Mouse (Mus musculus): ENCODE results near the gene Tmem208.

Gene Tmem208

DNA sequence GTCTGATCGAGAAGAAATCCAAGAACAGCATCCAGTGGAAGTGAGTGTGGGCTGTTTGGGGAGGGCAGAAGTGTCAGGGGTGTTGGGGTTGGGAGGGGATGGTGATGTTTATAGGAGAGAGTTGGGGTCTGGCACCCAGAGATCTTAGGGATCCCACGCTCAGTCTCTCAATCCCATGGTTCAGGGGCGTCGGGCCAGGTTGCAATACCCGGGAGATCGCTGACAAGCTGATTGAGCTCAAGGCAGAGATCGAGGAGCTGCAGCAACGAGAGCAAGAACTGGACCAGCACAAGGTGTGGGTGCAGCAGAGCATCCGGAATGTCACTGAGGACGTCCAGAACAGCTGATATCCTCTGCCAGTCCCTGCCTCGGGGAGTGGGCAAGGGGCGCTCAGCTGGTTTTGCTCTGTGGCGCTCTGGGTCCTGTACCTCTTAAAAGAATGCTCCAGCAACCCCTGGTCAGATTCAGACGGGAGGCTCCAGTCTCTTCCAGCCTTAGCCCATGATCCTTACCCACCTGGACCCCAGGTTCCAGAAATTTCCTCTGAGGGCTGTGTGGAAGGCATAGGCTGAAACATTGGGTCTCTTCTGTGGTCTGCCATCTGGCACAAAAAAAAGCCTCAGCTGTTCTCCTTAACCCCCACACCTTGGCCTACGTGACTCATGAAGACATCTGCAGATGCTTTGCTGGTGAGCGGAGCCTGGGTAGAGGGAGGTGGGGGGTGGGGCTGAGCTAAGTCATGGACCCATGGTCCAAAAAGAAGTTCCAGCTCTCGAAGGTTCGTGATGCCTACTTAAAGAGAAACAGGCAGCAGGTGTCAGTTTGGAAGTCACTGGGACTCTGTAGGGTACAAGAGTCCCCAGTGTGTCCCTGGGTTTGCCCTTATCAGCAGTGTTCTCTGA is 27.6 kb upstream of the Tmem208 start:
- no peak for DNase-seq (ENCODE audit: low spot score in 2 of 2)

DNA sequence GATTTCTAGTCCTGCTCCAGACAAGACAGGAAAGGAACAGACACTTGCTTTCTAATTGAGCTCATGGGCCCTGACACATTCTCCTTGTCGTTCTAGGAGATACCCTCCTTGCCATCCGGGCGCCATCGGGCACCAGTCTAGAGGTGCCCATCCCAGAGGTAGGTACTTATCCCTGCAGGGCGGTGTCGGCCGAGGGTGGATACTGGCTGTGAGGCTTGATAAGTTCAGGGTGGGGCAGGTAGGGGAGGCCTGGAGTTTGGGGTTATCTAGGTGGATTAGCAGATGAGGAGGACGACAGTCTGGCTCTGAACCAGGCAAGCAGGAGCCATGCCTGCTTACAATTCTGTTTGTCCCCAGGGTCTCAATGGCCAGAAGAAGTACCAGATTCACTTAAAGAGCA is 26.2 kb upstream of the Tmem208 start:
- DNase-seq (ENCODE audit: low spot score in 2 of 2), result no peak

DNA sequence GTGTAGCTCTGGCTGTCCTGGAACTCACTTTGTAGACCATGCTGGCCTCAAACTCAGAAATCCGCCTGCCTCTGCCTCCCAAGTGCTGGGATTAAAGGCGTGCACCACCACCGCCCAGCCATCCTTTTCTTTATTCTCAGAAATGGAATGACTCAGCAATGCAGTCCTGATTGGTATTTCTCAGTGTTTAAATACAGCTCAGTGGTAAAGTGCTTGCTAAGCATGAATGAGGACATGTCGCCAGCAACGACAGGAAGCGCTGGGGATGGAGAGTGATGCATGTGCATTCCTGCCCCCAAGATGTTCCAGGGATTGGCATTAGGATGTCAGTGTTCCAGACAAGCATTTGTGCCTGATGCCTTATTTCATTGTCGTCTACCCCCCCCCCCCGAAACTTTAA is 22.8 kb upstream of the Tmem208 start:
- no peak for DNase-seq (ENCODE audit: low spot score in 2 of 2)

DNA sequence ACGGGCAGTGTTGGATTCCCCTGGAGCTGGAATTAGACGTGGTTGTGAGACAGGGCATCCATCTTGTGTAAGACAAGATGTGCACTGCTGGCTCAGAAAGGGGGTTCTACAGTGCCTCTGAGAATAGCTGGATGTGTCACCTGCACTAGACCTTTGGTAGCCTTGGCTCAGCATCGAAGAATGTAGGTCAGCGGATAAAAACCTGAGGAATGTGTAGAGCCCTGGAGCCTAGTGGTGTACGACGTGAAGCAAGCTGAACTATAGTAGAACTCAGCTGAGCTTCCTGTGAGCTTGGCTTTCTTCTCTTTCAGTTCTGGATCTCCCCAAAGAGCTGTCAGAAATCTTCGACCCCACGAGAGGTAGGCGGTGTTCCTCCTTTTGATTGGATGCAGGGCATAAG is 22.3 kb upstream of the Tmem208 start:
- DNase-seq (ENCODE audit: low spot score in 2 of 2), result no peak

DNA sequence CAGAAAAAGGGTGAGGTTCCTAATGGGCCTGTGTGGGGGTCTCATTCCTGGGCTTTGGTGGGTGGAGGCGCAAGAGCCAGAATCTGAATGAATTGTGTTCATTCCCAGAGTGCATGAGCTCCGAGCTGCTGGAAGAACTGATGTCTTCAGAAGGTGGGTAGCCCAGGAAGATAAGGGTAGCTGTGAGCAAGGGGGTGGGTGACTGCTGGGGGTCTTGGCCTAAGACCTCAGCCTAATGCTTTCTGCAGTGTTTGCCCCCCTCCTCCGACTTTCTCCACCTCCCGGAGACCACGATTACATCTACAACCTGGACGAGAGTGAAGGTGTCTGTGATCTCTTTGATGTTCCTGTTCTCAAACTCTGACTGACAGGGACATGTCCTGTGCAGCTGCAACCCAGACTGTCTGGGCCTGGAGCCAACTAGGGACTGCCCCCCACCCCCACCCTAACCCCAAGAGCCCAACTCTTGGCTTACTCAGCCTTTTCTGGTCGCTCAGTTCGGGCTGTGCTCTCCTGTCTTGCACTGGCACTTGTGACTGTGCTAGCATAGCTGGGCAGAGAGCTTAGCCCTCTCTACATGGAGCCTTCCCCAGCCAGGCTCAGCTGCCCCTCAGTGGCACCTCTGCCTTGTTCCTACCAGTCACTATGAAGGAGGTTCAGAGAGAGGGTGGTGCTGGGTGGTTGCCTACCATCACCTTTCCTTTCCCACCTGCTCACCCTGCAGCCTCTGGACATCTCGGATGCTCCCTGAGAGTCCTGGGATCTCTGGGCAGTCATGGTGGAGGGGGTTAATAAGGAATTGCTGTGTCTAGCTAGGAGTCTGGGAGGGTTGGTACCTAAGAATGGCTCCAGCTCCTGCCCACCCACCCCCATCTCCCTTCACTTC is 21.6 kb upstream of the Tmem208 start:
- no peak for DNase-seq (ENCODE audit: low spot score in 2 of 2)

DNA sequence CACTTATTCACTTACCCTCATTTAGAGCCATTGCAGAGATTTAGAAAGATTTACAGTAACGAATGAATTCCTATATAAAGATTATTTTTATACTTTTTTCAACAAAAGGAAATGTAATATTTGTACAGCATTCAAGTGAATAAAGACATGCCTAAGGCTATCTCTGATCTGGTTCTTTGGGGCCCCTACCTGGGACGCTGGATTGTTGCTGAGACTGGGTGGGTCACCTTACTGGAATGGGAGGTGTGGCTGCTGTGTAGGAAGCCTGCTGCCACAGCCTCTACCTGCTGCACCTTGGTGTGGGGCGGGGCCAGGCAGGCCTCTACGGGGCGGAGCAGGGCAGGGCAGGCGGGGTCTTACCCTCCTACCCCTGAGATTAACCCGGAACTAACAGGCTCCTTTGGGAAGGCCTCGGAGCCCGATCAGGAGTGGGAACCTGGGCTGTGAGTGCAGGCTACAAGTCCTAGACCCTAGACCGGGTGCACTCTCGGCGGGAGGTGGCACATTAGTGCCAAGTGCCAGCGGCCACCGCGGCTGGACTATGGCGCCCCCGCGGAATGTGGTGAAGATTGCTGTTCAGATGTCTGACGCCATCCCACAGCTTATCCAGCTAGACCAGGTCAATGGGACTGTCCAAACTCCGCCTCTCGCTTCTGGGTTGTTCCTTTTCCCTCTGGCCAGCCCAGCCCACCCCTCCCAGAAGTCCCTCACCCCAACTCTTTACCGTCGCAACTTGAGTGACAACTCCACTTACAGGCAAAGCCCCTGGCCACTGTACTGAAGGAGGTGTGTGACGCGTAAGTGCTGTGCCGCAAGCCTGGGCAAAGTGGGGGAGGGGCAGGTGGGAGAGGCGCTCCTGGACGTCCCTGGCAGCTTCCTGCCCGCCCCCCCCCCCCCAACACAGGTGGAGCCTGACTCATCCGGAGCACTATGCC is 20.7 kb upstream of the Tmem208 start, which contains the start of gene Elmo3:
TSS of gene Elmo3 (plus strand) at position 391 of the 935 bp plus-strand sequence.
- DNase-seq (ENCODE audit: low spot score in 2 of 2), result no peak

DNA sequence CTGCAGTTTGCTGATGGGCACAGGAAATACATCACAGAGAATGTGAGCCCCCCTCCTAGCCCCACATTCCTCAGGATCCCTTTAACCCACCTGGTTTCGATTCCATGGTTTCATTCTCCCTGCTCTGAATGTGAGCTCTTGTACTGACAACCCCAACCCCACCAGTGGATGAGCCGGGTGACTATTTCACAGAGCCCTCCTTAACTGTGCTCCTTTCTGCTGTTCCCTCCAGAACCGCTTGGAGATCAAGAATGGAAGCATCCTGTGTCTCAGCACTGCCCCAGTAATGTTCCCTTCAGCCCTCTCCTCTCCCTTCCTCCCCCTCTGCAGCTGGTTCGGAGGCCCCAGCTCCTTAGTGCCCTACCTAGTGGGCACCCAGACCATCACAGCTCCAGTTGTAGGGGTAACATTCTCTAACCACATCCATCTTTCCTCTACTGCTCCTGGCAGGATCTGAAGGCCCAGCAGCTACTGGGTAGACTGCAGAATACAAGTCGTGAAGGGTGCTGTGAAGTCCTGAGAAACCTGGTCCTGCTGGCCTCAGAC is 19.9 kb upstream of the Tmem208 start:
- DNase-seq (ENCODE audit: low spot score in 2 of 2), result no peak

DNA sequence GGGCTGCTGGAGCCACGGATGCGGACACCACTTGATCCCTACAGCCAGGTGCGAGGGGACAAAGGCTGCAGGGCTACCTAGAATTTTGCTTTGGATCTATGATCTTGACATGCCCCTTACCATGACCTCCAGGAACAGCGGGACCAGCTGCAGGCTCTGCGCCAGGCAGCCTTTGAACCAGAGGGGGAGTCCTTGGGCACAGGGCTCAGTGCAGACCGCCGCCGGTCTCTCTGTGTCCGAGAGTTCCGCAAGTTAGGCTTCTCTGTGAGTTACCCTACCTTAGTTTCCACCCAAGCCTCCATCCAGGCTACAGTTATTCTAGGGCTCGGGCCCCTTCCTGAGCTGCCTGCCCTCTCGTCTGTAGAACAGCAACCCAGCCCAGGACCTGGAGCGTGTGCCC is 18.5 kb upstream of the Tmem208 start:
- DNase-seq (ENCODE audit: low spot score in 2 of 2), result no peak

DNA sequence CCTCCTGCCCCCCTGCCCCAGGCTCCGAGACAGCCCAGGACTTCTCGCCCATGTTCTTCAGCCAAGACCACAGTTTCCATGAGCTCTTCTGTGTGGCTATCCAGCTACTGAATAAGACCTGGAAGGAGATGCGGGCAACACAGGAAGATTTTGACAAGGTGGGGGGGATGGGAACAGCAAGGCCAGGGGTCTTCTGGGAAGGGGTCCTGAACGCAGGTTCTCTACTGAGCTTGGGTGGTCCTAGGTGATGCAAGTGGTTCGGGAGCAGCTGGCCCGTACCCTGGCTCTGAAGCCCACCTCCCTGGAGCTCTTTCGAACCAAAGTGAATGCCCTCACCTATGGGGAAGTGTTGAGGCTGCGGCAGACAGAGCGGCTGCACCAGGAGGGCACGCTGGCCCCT is 17.7 kb upstream of the Tmem208 start:
- DNase-seq (ENCODE audit: low spot score in 2 of 2), result no peak

DNA sequence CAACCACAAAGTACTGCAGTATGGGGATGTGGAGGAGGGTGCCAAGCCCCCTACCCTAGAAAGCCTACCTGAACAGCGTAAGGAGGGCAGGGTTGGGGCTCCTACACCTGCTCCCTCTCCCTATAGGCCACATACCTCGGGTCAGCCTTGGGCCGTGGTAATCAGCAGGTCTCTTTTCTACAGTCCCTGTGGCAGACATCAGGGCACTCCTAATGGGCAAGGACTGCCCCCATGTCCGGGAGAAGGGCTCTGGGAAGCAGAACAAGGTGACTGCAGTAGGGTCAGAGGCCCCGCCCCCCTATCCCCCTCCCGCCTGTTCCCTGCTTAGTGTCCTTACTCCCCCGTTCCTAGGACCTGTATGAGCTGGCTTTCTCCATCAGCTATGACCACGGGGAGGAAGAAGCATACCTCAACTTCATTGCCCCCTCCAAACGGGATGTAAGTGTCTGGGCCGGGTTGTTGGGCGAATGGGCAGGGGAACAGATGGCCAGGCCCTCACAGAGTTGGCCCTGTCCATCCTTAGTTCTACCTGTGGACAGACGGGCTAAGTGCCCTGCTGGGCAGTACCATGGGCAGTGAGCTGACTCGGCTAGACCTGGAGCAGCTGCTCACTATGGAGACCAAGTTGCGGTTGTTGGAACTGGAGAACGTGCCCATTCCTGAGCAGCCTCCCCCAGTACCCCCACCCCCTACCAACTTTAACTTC is 16.9 kb upstream of the Tmem208 start:
- DNase-seq (ENCODE audit: low spot score in 2 of 2), result no peak

DNA sequence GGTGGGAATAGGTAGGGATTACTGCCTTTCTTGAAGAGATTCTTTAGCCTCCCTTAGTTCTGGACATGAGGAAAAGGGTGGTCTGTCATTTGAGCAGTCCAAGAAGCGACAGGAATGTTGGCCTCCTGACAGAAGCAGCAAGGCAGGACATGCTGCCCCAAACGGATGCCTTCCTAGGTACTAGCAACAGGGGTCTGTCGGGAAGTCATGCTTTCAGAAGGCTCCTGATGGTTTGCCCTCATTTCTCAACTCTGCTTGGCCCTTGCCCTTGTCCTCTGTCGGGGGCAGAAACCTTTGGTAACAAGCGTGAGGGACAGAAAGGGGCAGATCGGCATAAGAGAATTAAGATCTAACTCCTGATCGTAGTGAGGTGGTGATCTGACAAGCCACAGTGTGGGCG is 16.0 kb upstream of the Tmem208 start:
- DNase-seq (ENCODE audit: low spot score in 2 of 2), result no peak

DNA sequence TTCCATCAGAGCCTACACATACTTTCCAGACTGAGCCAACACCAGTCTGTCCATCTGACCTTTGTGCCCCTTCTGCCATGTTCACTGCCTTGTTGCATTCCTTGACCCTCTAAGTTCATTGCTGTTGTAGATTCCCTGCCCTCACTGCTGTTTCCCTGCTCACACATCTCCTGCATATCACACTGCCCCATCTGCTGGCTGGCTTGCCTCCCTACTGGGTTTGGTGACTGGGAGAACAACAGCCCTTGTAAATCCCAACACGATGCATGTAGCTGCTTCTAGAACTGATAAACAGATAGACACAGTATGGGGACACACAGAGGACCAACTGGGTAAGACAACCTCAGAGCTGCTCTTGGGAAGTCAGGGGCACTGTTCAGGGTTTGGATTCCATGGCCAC is 14.4 kb upstream of the Tmem208 start:
- DNase-seq (ENCODE audit: low spot score in 2 of 2), result no peak

DNA sequence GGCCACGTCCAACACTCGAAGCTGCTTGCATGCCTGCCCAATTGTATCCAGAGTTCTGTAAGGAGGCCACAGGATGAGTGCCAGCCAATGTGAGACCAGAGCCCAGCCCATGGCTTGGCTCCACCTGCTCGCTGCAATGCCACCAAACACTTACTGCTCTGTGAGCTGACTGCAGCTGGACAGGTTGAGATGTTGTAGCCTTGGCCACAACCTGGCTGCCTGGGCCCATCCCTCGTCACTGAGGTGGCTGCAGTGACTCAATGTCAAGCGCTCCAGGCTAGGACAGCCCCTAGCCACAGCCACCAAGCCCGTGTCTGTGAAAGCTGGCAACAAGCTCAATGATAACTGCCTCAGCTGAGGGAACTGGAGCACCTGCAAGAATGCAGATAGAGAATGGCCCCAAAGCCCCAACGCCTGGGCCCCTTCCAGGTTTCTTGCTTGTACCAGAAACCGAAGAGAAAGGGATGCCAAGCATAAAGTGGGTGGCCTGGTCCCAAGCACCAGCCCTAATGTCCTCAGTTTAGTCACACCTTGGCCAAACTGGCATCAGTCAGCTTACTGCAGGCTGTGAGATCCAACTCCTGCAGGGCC is 13.2 kb upstream of the Tmem208 start:
- no peak for DNase-seq (ENCODE audit: low spot score in 2 of 2)

DNA sequence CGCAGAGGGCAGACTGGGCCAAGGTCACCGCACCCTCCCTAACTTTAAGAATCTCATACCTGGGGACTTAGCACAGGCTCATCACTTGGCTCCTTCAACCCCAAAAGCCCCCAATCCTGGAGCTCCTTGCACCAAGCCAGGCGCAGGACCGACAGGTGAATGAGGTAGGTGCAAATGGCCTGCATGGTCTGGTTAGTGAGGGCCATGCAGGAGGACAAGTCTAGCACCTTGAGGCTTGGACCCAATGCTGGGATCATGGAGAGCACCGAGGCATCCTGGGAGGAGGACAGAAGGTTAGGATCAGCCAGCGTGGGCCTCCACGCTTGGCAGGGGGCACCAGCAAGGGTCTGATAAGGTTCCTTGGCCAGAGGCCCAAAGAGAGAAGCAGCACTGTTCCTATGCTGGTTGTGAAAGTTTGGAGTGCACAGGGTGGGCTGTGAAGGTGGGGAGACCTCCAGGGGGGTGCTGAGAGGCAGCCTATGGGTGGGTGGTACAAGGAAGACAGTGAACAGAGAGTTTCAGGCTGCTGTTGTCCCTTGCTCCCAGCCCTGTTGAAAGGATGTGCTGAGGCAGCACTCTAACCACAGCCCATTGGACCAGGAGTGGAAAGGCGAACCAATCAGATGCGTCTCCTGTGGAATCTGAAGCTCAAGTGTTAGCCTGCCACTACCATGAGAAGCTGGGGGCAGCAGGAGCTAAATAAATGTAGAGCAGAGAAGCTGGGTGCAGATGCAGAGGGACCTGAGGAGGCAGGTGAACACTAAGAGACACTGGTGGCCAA is 12.3 kb upstream of the Tmem208 start:
- DNase-seq (ENCODE audit: low spot score in 2 of 2), result no peak

DNA sequence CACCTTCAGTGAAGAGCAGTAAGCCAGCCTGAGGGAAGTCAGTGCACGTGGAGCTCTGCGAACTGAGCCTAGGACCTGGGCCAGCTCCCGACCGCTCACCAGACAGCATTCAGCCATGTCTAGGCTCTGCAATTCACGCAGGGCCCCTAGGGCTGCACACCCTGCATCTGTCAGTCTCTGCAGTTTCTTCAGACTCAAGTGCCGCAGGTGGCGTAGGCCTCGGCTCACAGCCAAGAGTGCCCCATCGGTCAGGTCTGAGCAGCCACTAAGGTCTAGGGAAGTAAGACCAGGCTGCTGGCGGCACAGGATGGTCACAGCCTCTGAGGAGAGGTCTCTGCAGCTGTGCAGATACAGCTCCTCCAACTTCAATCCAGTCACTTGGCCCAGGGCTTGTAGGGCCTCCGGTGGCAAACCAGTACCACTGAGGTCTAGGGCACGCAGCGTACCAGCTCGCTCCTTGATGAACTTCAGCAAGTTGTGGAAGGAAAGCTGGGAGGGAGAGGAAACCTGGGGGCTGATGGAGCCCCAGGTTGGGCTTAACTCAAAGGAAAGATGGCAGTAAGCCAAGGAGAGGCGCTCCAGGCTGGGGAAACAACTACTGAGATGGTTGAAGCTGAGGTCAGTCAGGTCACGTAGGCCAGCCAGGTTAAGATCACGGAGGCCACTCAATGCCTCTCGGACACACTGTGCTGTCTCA is 10.9 kb upstream of the Tmem208 start:
- no peak for DNase-seq (ENCODE audit: low spot score in 2 of 2)

DNA sequence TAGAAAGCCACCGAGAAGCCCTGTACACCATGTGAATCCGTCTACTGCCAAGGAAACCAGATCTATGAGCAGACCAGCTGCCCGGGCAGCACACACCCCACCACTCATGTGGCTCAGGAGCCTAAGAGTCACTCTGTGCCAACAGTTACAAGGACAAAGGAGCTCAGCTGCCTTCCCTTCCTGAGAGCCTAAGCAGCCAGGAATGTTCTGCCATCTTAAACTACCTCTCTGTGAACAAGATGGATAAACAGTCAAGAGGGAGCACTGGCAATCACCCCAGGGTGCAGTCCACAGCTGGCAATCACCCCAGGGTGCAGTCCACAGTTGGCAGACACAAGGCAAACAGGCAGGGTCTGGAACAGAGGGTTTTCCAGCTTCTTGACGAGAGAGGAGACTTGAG is 8.2 kb upstream of the Tmem208 start:
- DNase-seq (ENCODE audit: low spot score in 2 of 2), result no peak

DNA sequence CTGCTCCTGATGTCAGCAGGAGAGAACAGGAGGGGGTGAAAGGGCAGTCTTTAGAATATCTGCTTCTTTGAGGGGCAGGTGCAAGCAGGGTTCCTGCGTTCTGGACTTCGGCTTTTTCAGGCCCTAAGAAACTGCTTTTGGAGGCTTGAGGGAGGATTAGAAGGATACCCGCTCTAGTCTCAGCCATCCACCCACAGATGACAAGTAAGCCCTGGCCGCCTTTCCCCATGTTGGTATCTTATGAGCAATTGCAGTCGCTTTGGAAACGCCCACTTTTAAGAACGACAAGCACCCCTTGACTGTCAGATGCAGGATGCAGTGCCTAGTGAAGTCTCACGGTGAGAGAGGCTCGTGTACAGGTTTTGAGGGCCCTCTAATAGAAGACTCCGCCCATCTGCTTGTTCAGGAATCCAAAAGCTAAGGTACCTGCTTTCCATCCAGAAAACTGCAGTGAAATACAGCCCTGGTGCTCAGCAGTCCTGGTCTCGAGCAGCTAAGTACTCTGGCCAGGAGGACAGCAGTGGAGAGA is 7.4 kb upstream of the Tmem208 start:
- no peak for DNase-seq (ENCODE audit: low spot score in 2 of 2)

DNA sequence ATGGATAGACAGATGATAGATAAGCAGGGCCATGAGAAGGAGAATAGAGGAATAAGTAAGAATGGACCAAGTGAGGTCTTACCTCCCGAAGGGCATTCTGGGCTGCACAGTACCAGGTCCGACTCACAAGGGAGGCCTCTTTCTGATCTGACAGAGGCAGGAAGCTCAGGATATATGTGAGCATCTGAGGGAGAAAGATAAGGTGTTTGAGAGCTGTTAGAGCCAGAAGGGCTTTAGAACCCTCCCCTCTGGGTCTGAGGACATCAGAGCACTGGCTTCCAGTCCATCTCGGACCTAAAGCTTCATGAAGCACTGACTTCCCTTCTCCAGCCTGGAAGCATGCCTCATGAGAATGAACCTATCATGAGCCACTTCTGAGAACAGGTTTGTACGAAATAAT is 3.0 kb upstream of the Tmem208 start:
- DNase-seq (ENCODE audit: low spot score in 2 of 2), result no peak

DNA sequence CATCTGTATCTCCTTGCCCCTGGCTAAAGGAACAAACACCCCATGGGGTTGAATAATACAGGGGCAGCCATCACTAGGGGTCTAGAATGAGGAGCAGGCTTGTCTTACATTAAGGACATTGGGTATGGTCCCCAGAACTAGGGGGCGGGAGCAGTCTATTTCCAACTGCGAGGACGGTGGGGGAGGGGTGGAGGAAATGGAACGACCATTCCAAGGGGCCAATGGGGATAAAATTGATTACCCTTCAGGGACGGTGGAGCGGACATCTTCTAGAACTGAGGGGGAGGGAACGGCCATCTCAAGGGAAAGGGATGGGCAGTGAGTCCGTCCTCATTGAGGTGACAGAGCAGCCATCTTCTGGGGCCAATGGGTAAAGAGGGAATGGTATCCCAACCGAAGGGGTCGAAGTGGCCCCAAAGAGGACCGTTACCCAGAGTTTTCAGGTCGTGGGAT is 487 bp upstream of the Tmem208 start:
- DNase-seq (ENCODE audit: low spot score in 2 of 2), result no peak
